In genomic region chr7:29317558-29317957, GRCm38 (mm10) we compare ENCODE assay signal across 9 mouse cellular contexts. TPM values are rescaled to one million over a fixed set of nuclear protein-coding genes. Genes with fewer than 3 reads are reported as not detected.
A peak's percentile ranks its signal among the peaks of the same experiment; 100 is the strongest.
DNase-seq lines count a peak whose midpoint lies in the region; ATAC-seq and TF ChIP-seq lines count a peak whose summit lies in the region.
"Had no signal": no experiment of that assay in that cellular context is flagged by ENCODE, and none has a peak within 500 bp of the region (broad histone marks: within the 10 kb centered on the region; RNA-seq: fewer than 3 reads in every experiment).

No protein-coding gene starts in this region.

- peaks cover 33% of the 10 kb centered on the region for H3K4me1 ChIP-seq in heart, embryonic 13.5 days
- peaks cover 24 to 38% of the 10 kb centered on the region in 2 experiments for H3K4me1 ChIP-seq in MEL (ENCODE audit: control insufficient read depth in 1 of 2, insufficient read depth in 2 of 2, low read length in 2 of 2)
- H3K4me1 ChIP-seq in forebrain, embryonic 12.5 days, result peaks cover 94% of the 10 kb centered on the region
- H3K4me1 ChIP-seq in limb, embryonic 13.5 days, result peaks cover 89% of the 10 kb centered on the region
- 0 out of 2 replicates have a peak, but pooled peaks cover 4% of the 10 kb centered on the region for H3K4me1 ChIP-seq in kidney, adult 2 months (ENCODE audit: control insufficient read depth, insufficient read depth, low read length)

- TF ChIP-seq RAD21 in MEL (IDR thresholded peaks at IDR 0.05; ENCODE audit: low read depth, low read length), result no peak

- H3K9ac ChIP-seq in heart, embryonic 13.5 days, result peak overlapping the region; percentile 37; the same call in 1 of the 2 replicates
- peak overlapping the region; percentile 11; the same call in 1 of the 2 replicates for H3K9ac ChIP-seq in MEL (ENCODE audit: control insufficient read depth, low read depth, low read length, poor library complexity, severe bottlenecking)
- H3K9ac ChIP-seq in forebrain, embryonic 12.5 days, result peak overlapping the region; percentile 54
- peak overlapping the region; percentile 27 for H3K9ac ChIP-seq in limb, embryonic 13.5 days

- H3K36me3 ChIP-seq in heart, embryonic 13.5 days, result no peaks in the 10 kb centered on the region
- H3K36me3 ChIP-seq in MEL (ENCODE audit: control insufficient read depth in 1 of 2, insufficient read depth in 2 of 2, low read length in 2 of 2), result peaks cover 0 to 31% of the 10 kb centered on the region in 2 experiments; a peak in 2 of 4 replicates
- H3K36me3 ChIP-seq in forebrain, embryonic 12.5 days (replicated peaks), result peaks cover 30% of the 10 kb centered on the region
- H3K36me3 ChIP-seq in limb, embryonic 13.5 days, result peaks cover 14% of the 10 kb centered on the region
- H3K36me3 ChIP-seq in kidney, adult 2 months (ENCODE audit: control insufficient read depth, insufficient read depth, low read length), result no peaks in the 10 kb centered on the region

- peak overlapping the region; percentile 40 for H3K27ac ChIP-seq in heart, embryonic 13.5 days (replicated peaks)
- H3K27ac ChIP-seq in MEL (ENCODE audit: control insufficient read depth, low read depth, low read length), result no peak overlapping the region
- peak overlapping the region; percentile 96 for H3K27ac ChIP-seq in forebrain, embryonic 12.5 days
- peak overlapping the region; percentile 94 for H3K27ac ChIP-seq in limb, embryonic 13.5 days
- no peak overlapping the region for H3K27ac ChIP-seq in kidney, adult 2 months (ENCODE audit: insufficient read depth, low read depth, low read length)

- 0% methylated on average over 2 of the region's 2 CpGs for WGBS in heart, embryonic 13.5 days
- 0% methylated on average over 2 of the region's 2 CpGs for WGBS in forebrain, embryonic 12.5 days
- WGBS in limb, embryonic 13.5 days, result 0% methylated on average over 2 of the region's 2 CpGs
- WGBS in kidney, adult 2 months, result 3% methylated on average over 2 of the region's 2 CpGs

- no peak for DNase-seq in heart, adult 11 months
- DNase-seq in MEL (ENCODE audit: low read depth, low spot score), result peak; percentile 30
- peak; percentile 72 for DNase-seq in right cerebral cortex, postnatal 14 days
- DNase-seq in kidney, adult 2 months, result no peak

- no peak for TF ChIP-seq EP300 in MEL (IDR thresholded peaks at IDR 0.05; ENCODE audit: low read depth in 1 of 2, low read length in 2 of 2)

- peaks cover 69% of the 10 kb centered on the region for H3K27me3 ChIP-seq in heart, embryonic 13.5 days (replicated peaks)
- no peaks in the 10 kb centered on the region for H3K27me3 ChIP-seq in MEL (ENCODE audit: control insufficient read depth in 1 of 2, insufficient read depth in 2 of 2, low read length in 2 of 2)
- H3K27me3 ChIP-seq in forebrain, embryonic 12.5 days, result no peaks in the 10 kb centered on the region
- no peaks in the 10 kb centered on the region for H3K27me3 ChIP-seq in limb, embryonic 13.5 days
- no peaks in the 10 kb centered on the region for H3K27me3 ChIP-seq in kidney, adult 2 months (replicated peaks; ENCODE audit: control insufficient read depth, insufficient read depth, low read length)

- ATAC-seq in heart, embryonic 13.5 days (ENCODE audit: extremely low read depth, insufficient number of reproducible peaks, low FRiP score, low TSS enrichment), result no peak
- ATAC-seq in forebrain, embryonic 12.5 days (ENCODE audit: low FRiP score), result peak; percentile 81
- ATAC-seq in limb, embryonic 13.5 days (ENCODE audit: low FRiP score, low read depth), result peak; percentile 69
- ATAC-seq in granulocyte monocyte progenitor cell, adult 5-6 weeks (replicated peaks; ENCODE audit: poor library complexity, severe bottlenecking), result no peak

- no peak for TF ChIP-seq POLR2A in MEL (IDR thresholded peaks at IDR 0.05; ENCODE audit: control insufficient read depth in 1 of 2, insufficient read depth in 1 of 2, low read depth in 1 of 2, low read length in 2 of 2, poor library complexity in 1 of 2)
- TF ChIP-seq POLR2A in kidney, adult 2 months (IDR thresholded peaks at IDR 0.05; ENCODE audit: low read depth, low read length), result no peak

- no peaks in the 10 kb centered on the region for H3K79me2 ChIP-seq in MEL (ENCODE audit: control insufficient read depth, insufficient read depth, low read length, poor library complexity)

- H3K4me2 ChIP-seq in heart, embryonic 13.5 days, result peak overlapping the region; percentile 51
- H3K4me2 ChIP-seq in forebrain, embryonic 12.5 days, result peak overlapping the region; percentile 50
- H3K4me2 ChIP-seq in limb, embryonic 13.5 days (replicated peaks), result peak overlapping the region; percentile 61

- H3K9me3 ChIP-seq in heart, embryonic 13.5 days, result no peaks in the 10 kb centered on the region
- H3K9me3 ChIP-seq in MEL (replicated peaks; ENCODE audit: insufficient read depth, low read length), result no peaks in the 10 kb centered on the region
- no peaks in the 10 kb centered on the region for H3K9me3 ChIP-seq in forebrain, embryonic 12.5 days
- H3K9me3 ChIP-seq in limb, embryonic 13.5 days, result no peaks in the 10 kb centered on the region

- no peak for TF ChIP-seq CTCF in MEL (IDR thresholded peaks at IDR 0.05 in 2 of 3, conservative IDR thresholded peaks at IDR 0.05 in 1 of 3; ENCODE audit: control insufficient read depth in 1 of 3, insufficient read depth in 1 of 3, low read depth in 2 of 3, low read length in 3 of 3, poor library complexity in 1 of 3, severe bottlenecking in 1 of 3)
- TF ChIP-seq CTCF in kidney, adult 2 months (conservative IDR thresholded peaks at IDR 0.05; ENCODE audit: insufficient read depth, insufficient read length, low read depth, low read length), result no peak

- no peak overlapping the region for H3K4me3 ChIP-seq in heart, embryonic 13.5 days
- no peak overlapping the region for H3K4me3 ChIP-seq in MEL (ENCODE audit: control insufficient read depth in 1 of 2, insufficient read depth in 1 of 2, low read depth in 2 of 2, low read length in 2 of 2)
- peak overlapping the region; percentile 14; the same call in 1 of the 2 replicates for H3K4me3 ChIP-seq in forebrain, embryonic 12.5 days (replicated peaks)
- peak overlapping the region; percentile 11 for H3K4me3 ChIP-seq in limb, embryonic 13.5 days
- no peak overlapping the region for H3K4me3 ChIP-seq in kidney, adult 2 months (ENCODE audit: insufficient read depth, low read depth, low read length)

TF ChIP-seq in MEL, 35 proteins besides CTCF, POLR2A, EP300 and RAD21:
- TF ChIP-seq CHD1 (IDR thresholded peaks at IDR 0.05; ENCODE audit: low read depth, low read length) (no peak), ELF1 (IDR thresholded peaks at IDR 0.05; ENCODE audit: low read depth, low read length) (no peak), ZC3H11A (IDR thresholded peaks at IDR 0.05; ENCODE audit: low read depth, low read length) (no peak), ZKSCAN1 (IDR thresholded peaks at IDR 0.05; ENCODE audit: low read depth, low read length) (no peak), POLR2AphosphoS5 (IDR thresholded peaks at IDR 0.05; ENCODE audit: borderline replicate concordance, low read depth, low read length) (no peak), TBP (IDR thresholded peaks at IDR 0.05; ENCODE audit: low read depth, low read length) (no peak), SIN3A (IDR thresholded peaks at IDR 0.05; ENCODE audit: low read length) (no peak), MYC (IDR thresholded peaks at IDR 0.05; ENCODE audit: low read depth, low read length) (no peak), SMC3 (IDR thresholded peaks at IDR 0.05; ENCODE audit: low read depth, low read length) (no peak)

RNA-seq across cellular contexts. Expression of gene Dpf1, which starts 13.8 kb away (rescaled TPM):
- polyA plus RNA-seq in heart, embryonic 13.5 days (2015; fragmentation: Nextera tagmentation; extraction: Ambion mirVana), result 2.0 and 3.7 TPM in 2 replicates
- total RNA-seq in MEL (2012; rRNA removed), result 8.4 and 10.2 TPM in 2 replicates
- 10 to 100 TPM in 1 of 2 experiments, not detected in 1; 17.3 TPM for polyA plus RNA-seq in MEL (2012; ENCODE audit: insufficient read depth in 1 of 2, insufficient read length in 2 of 2, low read depth in 1 of 2, low replicate concordance in 2 of 2, missing spikeins in 1 of 2)
- 118 and 147 TPM in 2 replicates for polyA plus RNA-seq in forebrain, embryonic 12.5 days (2016; fragmentation: Nextera tagmentation; extraction: Ambion mirVana)
- 21.6 and 21.9 TPM in 2 replicates for polyA plus RNA-seq in limb, embryonic 13.5 days (2015; fragmentation: Nextera tagmentation; extraction: Ambion mirVana)
- not detected in 2 replicates for total RNA-seq in granulocyte monocyte progenitor cell, adult 5-6 weeks (2014; fragmentation: Nextera tagmentation)
- total RNA-seq in granulocyte monocyte progenitor cell, adult 5-6 weeks (2017), result 0.22 TPM in 1 of 2 replicates, not detected in the other
- 0.07 and 0.11 TPM in 2 replicates for polyA plus RNA-seq in kidney, adult 2 months (2012; rRNA removed)
- total RNA-seq: liver, adult 2 months had no signal

RNA-seq across cellular contexts. Expression of gene Ppp1r14a, which starts 28.4 kb away (rescaled TPM):
- polyA plus RNA-seq in heart, embryonic 13.5 days (2015; fragmentation: Nextera tagmentation; extraction: Ambion mirVana), result 13.3 and 14.9 TPM in 2 replicates
- total RNA-seq in MEL (2012; rRNA removed), result 3.8 and 3.9 TPM in 2 replicates
- polyA plus RNA-seq in MEL (2012; ENCODE audit: insufficient read depth in 1 of 2, insufficient read length in 2 of 2, low read depth in 1 of 2, low replicate concordance in 2 of 2, missing spikeins in 1 of 2), result 1 to 10 TPM in 1 of 2 experiments, not detected in 1; 7.1 TPM
- polyA plus RNA-seq in forebrain, embryonic 12.5 days (2016; fragmentation: Nextera tagmentation; extraction: Ambion mirVana), result 14.8 and 16.5 TPM in 2 replicates
- polyA plus RNA-seq in limb, embryonic 13.5 days (2015; fragmentation: Nextera tagmentation; extraction: Ambion mirVana), result 5.8 and 7.5 TPM in 2 replicates
- not detected in 2 replicates for total RNA-seq in granulocyte monocyte progenitor cell, adult 5-6 weeks (2014; fragmentation: Nextera tagmentation)
- total RNA-seq in granulocyte monocyte progenitor cell, adult 5-6 weeks (2017), result not detected in 2 replicates
- 12.3 and 16.1 TPM in 2 replicates for polyA plus RNA-seq in kidney, adult 2 months (2012; rRNA removed)

RNA-seq across cellular contexts. Expression of gene Spint2, which starts 35.8 kb away (rescaled TPM):
- polyA plus RNA-seq in heart, embryonic 13.5 days (2015; fragmentation: Nextera tagmentation; extraction: Ambion mirVana), result 111 and 116 TPM in 2 replicates
- total RNA-seq in MEL (2012; rRNA removed), result 71.9 and 78.1 TPM in 2 replicates
- polyA plus RNA-seq in MEL (2012; ENCODE audit: insufficient read depth in 1 of 2, insufficient read length in 2 of 2, low read depth in 1 of 2, low replicate concordance in 2 of 2, missing spikeins in 1 of 2), result 100 to 1,000 TPM in 1 of 2 experiments, not detected in 1; 131 TPM
- 42.2 and 45.0 TPM in 2 replicates for polyA plus RNA-seq in forebrain, embryonic 12.5 days (2016; fragmentation: Nextera tagmentation; extraction: Ambion mirVana)
- 110 and 112 TPM in 2 replicates for polyA plus RNA-seq in limb, embryonic 13.5 days (2015; fragmentation: Nextera tagmentation; extraction: Ambion mirVana)
- 45.1 and 55.0 TPM in 2 replicates for total RNA-seq in granulocyte monocyte progenitor cell, adult 5-6 weeks (2014; fragmentation: Nextera tagmentation)
- 24.4 and 29.9 TPM in 2 replicates for total RNA-seq in granulocyte monocyte progenitor cell, adult 5-6 weeks (2017)
- polyA plus RNA-seq in kidney, adult 2 months (2012; rRNA removed), result 421 and 474 TPM in 2 replicates

Comparison
In these comparisons a context has a peak if more than half of its experiments do, and no peak if none do; other contexts are left out.
1. ATAC-seq: peak in forebrain, embryonic 12.5 days (single experiment) and limb, embryonic 13.5 days (single experiment); none in heart, embryonic 13.5 days (single experiment) and granulocyte monocyte progenitor cell, adult 5-6 weeks (single experiment).
2. H3K27ac ChIP-seq: peak in heart, embryonic 13.5 days (single experiment), forebrain, embryonic 12.5 days (single experiment) and limb, embryonic 13.5 days (single experiment); none in MEL (single experiment) and kidney, adult 2 months (single experiment).
3. H3K4me3 ChIP-seq: peak in forebrain, embryonic 12.5 days (single experiment) and limb, embryonic 13.5 days (single experiment); none in heart, embryonic 13.5 days (single experiment), MEL (0 of 2) and kidney, adult 2 months (single experiment).
4. DNase-seq: peak in MEL (single experiment) and right cerebral cortex, postnatal 14 days (single experiment); none in heart, adult 11 months (single experiment) and kidney, adult 2 months (single experiment).
5. Peak in every context shown above with its lines, with median percentiles within 50 percentile points of each other: H3K4me2 ChIP-seq and H3K9ac ChIP-seq.